Mouse (Mus musculus): Measurements from ENCODE around the gene Plpp6. TPM values are rescaled to one million over a fixed set of nuclear protein-coding genes. Genes with fewer than 3 reads are reported as not detected.
A peak's percentile ranks its signal among the peaks of the same experiment; 100 is the strongest.
"Not testable (repeated sequence)": the region's sequence is repeated elsewhere in the genome, so short reads cannot be mapped to it uniquely, and the experiment has no call there.

The Plpp6 gene
- polyA plus RNA-seq, 1 experiment from 2014 or later, result 2.7 TPM

- peak; percentile 98 for ATAC-seq
- Histone ChIP-seq H3K4me1 (peaks cover 15% of the 10 kb centered on the region), H3K36me3 (peaks cover 25% of the 10 kb centered on the region), H3K9ac (peak within 1 kb of the TSS; percentile 95), H3K4me2 (peak within 1 kb of the TSS; percentile 93), H3K27me3 (replicated peaks) (peaks cover 10% of the 10 kb centered on the region; the same call in 1 of the 2 replicates), H3K27ac (peak within 1 kb of the TSS; percentile 83), H3K4me3 (peak within 1 kb of the TSS; percentile 93), H3K9me3 (replicated peaks) (no peaks in the 10 kb centered on the region)
- under 1% methylated on average over 37 of the region's 37 CpGs for WGBS (ENCODE audit: insufficient replicate concordance)
Observed at GRCm38 (mm10) chr19:28990194-28990589, 26.4 kb downstream of the Plpp6 start, which contains the start of gene Cdc37l1. Gene Cdc37l1 (plus strand): TSS chr19:28990352.

GRCm38 (mm10) chr19:28990590-28991221, 27.0 kb downstream of the Plpp6 start:
- H3K27me3 ChIP-seq (replicated peaks), result peaks cover 10% of the 10 kb centered on the region; the same call in 1 of the 2 replicates
- H3K27ac ChIP-seq, result peak overlapping the region; percentile 83
- peak overlapping the region; percentile 93 for H3K4me2 ChIP-seq
- H3K9me3 ChIP-seq (replicated peaks), result no peaks in the 10 kb centered on the region
- H3K4me1 ChIP-seq, result peaks cover 15% of the 10 kb centered on the region
- H3K36me3 ChIP-seq, result peaks cover 30% of the 10 kb centered on the region
- WGBS (ENCODE audit: insufficient replicate concordance), result under 1% methylated on average over 37 of the region's 41 CpGs
- H3K9ac ChIP-seq, result peak overlapping the region; percentile 95
- peak; percentile 70 for ATAC-seq
- peak overlapping the region; percentile 93 for H3K4me3 ChIP-seq

GRCm38 (mm10) chr19:28991391-28991790, 27.6 kb downstream of the Plpp6 start:
- no peak for ATAC-seq
- WGBS (ENCODE audit: insufficient replicate concordance), result 54% methylated on average over 5 of the region's 5 CpGs
- H3K4me2 ChIP-seq, result peak overlapping the region; percentile 93
- peaks cover 15% of the 10 kb centered on the region for H3K4me1 ChIP-seq
- peaks cover 9% of the 10 kb centered on the region; the same call in 1 of the 2 replicates for H3K27me3 ChIP-seq (replicated peaks)
- peak overlapping the region; percentile 83; the same call in 1 of the 2 replicates for H3K27ac ChIP-seq
- peaks cover 37% of the 10 kb centered on the region for H3K36me3 ChIP-seq
- H3K9ac ChIP-seq, result peak overlapping the region; percentile 95
- H3K4me3 ChIP-seq, result peak overlapping the region; percentile 93
- H3K9me3 ChIP-seq (replicated peaks), result no peaks in the 10 kb centered on the region

- ATAC-seq, result no peak
- H3K36me3 ChIP-seq, result peaks cover 54% of the 10 kb centered on the region
- 87% methylated on average over 7 of the region's 7 CpGs for WGBS (ENCODE audit: insufficient replicate concordance)
- no peaks in the 10 kb centered on the region for H3K9me3 ChIP-seq (replicated peaks)
- no peak overlapping the region for H3K9ac ChIP-seq
- no peak overlapping the region for H3K4me2 ChIP-seq
- H3K4me1 ChIP-seq, result peaks cover 9% of the 10 kb centered on the region
- no peak overlapping the region for H3K4me3 ChIP-seq
- no peaks in the 10 kb centered on the region for H3K27me3 ChIP-seq (replicated peaks)
- no peak overlapping the region for H3K27ac ChIP-seq
Observed at GRCm38 (mm10) chr19:28994870-28995269, 31.1 kb downstream of the Plpp6 start.

- Histone ChIP-seq H3K9ac (no peak overlapping the region), H3K9me3 (replicated peaks) (no peaks in the 10 kb centered on the region), H3K4me3 (no peak overlapping the region), H3K36me3 (peaks cover 59% of the 10 kb centered on the region), H3K4me1 (peaks cover 9% of the 10 kb centered on the region), H3K4me2 (no peak overlapping the region), H3K27ac (no peak overlapping the region), H3K27me3 (replicated peaks) (no peaks in the 10 kb centered on the region)
- WGBS (ENCODE audit: insufficient replicate concordance), result 58% methylated on average over 5 of the region's 5 CpGs
- ATAC-seq, result no peak
Observed at GRCm38 (mm10) chr19:28995366-28995765, 31.6 kb downstream of the Plpp6 start.

DNA sequence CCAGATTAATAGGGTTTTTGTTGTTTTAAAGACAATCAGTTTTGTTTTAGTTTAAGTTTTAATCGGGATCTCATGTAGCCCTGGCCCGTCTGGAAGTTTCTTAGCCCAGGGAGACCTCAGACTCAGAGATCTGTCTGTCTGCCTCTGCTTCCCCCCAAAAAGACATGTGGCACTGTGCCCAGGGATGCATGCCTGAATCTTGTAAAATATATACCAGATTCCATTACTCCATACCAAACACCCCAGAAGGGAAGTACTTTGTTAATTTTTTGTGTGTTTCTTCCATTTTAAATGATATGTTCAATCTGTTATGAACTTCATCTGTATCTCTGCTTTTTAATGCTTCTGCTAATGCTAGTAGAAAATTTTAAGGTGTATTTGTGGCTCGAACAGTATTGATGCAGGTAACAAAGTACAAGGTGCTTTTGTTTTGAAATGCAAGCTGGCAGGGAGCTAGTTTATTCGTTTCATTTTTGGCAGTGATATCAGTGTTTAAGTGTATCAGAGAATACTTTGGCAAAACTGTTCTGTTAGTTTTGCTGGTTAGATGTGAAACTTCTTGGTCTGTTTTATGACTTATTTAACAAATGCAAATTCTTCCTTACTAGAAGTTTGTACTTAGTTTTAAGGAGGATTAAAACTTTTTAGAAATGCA, 34.4 kb downstream of the Plpp6 start:
- ATAC-seq, result no peak

GRCm38 (mm10) chr19:29000321-29000720, 36.6 kb downstream of the Plpp6 start:
- H3K4me3 ChIP-seq; H3K9me3 ChIP-seq (replicated peaks); H3K9ac ChIP-seq; H3K27ac ChIP-seq; ATAC-seq; H3K4me1 ChIP-seq; H3K27me3 ChIP-seq (replicated peaks); H3K4me2 ChIP-seq: not testable (repeated sequence)
- WGBS (ENCODE audit: insufficient replicate concordance), result 93% methylated on average over 16 of the region's 16 CpGs
- peaks cover 66% of the 10 kb centered on the region for H3K36me3 ChIP-seq

More for the DNA sequence above, 34.4 kb downstream of the Plpp6 start:
- H3K27me3 ChIP-seq (replicated peaks), result no peaks in the 10 kb centered on the region
- WGBS (ENCODE audit: insufficient replicate concordance), result 78% methylated on average over 4 of the region's 4 CpGs
- no peaks in the 10 kb centered on the region for H3K9me3 ChIP-seq (replicated peaks)
- H3K9ac ChIP-seq, result no peak overlapping the region
- no peak overlapping the region for H3K4me2 ChIP-seq
- H3K4me3 ChIP-seq, result no peak overlapping the region
- peaks cover 79% of the 10 kb centered on the region for H3K36me3 ChIP-seq
- no peaks in the 10 kb centered on the region for H3K4me1 ChIP-seq
- H3K27ac ChIP-seq, result no peak overlapping the region

GRCm38 (mm10) chr19:29008069-29008706, 44.4 kb downstream of the Plpp6 start:
- H3K4me3 ChIP-seq, result no peak overlapping the region
- H3K4me2 ChIP-seq, result no peak overlapping the region
- no peak overlapping the region for H3K27ac ChIP-seq
- no peak for ATAC-seq
- 81% methylated on average over 3 of the region's 3 CpGs for WGBS (ENCODE audit: insufficient replicate concordance)
- peaks cover 61% of the 10 kb centered on the region for H3K36me3 ChIP-seq
- H3K9ac ChIP-seq, result no peak overlapping the region
- H3K4me1 ChIP-seq, result no peaks in the 10 kb centered on the region
- H3K9me3 ChIP-seq (replicated peaks), result no peaks in the 10 kb centered on the region
- no peaks in the 10 kb centered on the region for H3K27me3 ChIP-seq (replicated peaks)

DNA sequence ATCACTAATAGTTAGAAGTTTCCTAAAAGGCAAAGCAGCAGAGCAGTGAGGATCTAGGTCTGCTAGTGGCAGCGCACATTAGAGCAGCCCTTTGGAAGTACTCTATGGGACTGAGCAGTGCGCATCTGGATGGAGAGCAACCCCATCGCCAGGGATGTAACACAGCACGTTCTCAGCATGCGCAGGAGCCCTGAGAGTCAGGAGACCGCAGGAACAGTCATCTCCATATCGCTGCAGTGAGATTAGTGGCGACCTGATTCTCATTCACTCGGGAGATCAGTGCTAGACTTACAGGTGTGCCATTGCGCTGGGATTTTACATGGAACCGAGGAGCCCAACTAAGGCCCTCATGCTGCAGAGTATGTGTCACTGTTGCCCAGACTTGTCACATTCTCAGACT, 45.3 kb downstream of the Plpp6 start:
- Histone ChIP-seq H3K9ac (no peak overlapping the region), H3K4me2 (no peak overlapping the region), H3K4me1 (no peaks in the 10 kb centered on the region), H3K36me3 (peaks cover 69% of the 10 kb centered on the region), H3K27ac (no peak overlapping the region), H3K4me3 (no peak overlapping the region), H3K27me3 (replicated peaks) (no peaks in the 10 kb centered on the region), H3K9me3 (replicated peaks) (no peaks in the 10 kb centered on the region)
- no peak for ATAC-seq
- 94% methylated on average over 11 of the region's 11 CpGs for WGBS (ENCODE audit: insufficient replicate concordance)

DNA sequence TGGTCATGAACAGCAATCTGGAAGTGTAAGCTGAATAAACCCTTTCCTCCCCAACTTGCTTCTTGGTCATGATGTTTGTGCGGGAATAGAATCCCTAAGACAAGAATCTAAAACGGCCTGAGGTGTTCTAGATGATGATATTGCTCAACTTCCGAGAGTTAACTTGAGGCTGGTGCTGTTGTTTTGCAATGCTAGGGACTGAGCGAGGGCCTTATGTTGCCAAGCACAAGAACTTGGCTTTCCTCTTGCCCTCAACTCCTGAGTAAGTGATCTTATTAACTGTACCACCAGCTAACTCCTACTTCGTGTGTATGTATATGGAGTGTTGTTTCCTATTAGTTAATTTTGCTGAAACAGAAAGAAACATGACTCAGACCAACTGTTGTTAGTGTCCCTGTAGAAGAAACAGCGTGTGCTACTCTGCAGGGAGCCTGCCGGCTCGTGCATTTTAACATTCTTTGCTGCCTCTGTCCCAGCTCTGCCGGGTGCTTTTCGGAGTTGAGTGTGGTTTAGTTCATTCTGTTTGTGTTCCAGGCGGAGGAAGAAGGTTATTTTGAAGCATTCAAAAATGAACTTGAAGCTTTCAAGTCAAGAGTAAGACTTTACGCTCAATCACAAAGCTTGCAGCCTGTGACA, 47.7 kb downstream of the Plpp6 start:
- Histone ChIP-seq H3K9ac (no peak overlapping the region), H3K4me3 (no peak overlapping the region), H3K4me1 (no peaks in the 10 kb centered on the region), H3K9me3 (replicated peaks) (no peaks in the 10 kb centered on the region), H3K27ac (no peak overlapping the region), H3K36me3 (peaks cover 77% of the 10 kb centered on the region), H3K27me3 (replicated peaks) (no peaks in the 10 kb centered on the region), H3K4me2 (no peak overlapping the region)
- no peak for ATAC-seq
- 80% methylated on average over 12 of the region's 12 CpGs for WGBS (ENCODE audit: insufficient replicate concordance)

GRCm38 (mm10) chr19:29014466-29015055, 50.8 kb downstream of the Plpp6 start:
- Histone ChIP-seq H3K9ac (no peak overlapping the region), H3K4me2 (no peak overlapping the region), H3K27ac (no peak overlapping the region), H3K9me3 (replicated peaks) (no peaks in the 10 kb centered on the region), H3K4me3 (no peak overlapping the region), H3K27me3 (replicated peaks) (no peaks in the 10 kb centered on the region), H3K4me1 (no peaks in the 10 kb centered on the region), H3K36me3 (peaks cover 75% of the 10 kb centered on the region)
- no peak for ATAC-seq
- WGBS (ENCODE audit: insufficient replicate concordance), result 84% methylated on average over 5 of the region's 5 CpGs

Data from liver, embryonic 12.5 days (tissue).